Mouse (Mus musculus) hindbrain, embryonic 12.5 days (tissue): Measurements from ENCODE around the gene N6amt1. TPM values are rescaled to one million over a fixed set of nuclear protein-coding genes. Genes with fewer than 3 reads are reported as not detected.

Experiments used
- ATAC-seq: fragments of 200-750 bp; cut with Nextera tagmentation; 2 replicates; pipeline ENCODE4 v1.8.0; 2017; ENCODE audit warnings: moderate TSS enrichment; ENCODE audit not compliant: low FRiP score
- H3K27ac ChIP-seq: fragments of 300-500 bp; sonication (generic); 2 replicates; pipeline ENCODE4 v1.5.1; 2016; ENCODE audit warnings: mild to moderate bottlenecking
- H3K27me3 ChIP-seq: fragments of 300-500 bp; sonication (generic); 2 replicates; pipeline ENCODE4 v1.6.1; 2016; ENCODE audit warnings: mild to moderate bottlenecking
- H3K36me3 ChIP-seq: fragments of 300-500 bp; sonication (generic); 2 replicates; pipeline ENCODE4 v1.6.1; 2016; ENCODE audit warnings: mild to moderate bottlenecking
- H3K4me1 ChIP-seq: fragments of 300-500 bp; sonication (generic); 2 replicates; pipeline ENCODE4 v1.6.1; 2016
- H3K4me2 ChIP-seq: fragments of 300-500 bp; sonication (generic); replicated peaks from 2 replicates; pipeline ENCODE4 v1.6.1; 2016; ENCODE audit warnings: mild to moderate bottlenecking
- H3K4me3 ChIP-seq: fragments of 300-500 bp; sonication (generic); 2 replicates; pipeline ENCODE4 v1.5.1; 2016; ENCODE audit warnings: mild to moderate bottlenecking
- H3K9ac ChIP-seq: fragments of 300-500 bp; sonication (generic); 2 replicates; pipeline ENCODE4 v1.6.1; 2016; ENCODE audit warnings: mild to moderate bottlenecking, moderate library complexity
- H3K9me3 ChIP-seq: fragments of 300-500 bp; sonication (generic); replicated peaks from 2 replicates; pipeline ENCODE4 v1.6.1; 2016; ENCODE audit warnings: mild to moderate bottlenecking
- WGBS: fragments of 180-500 bp; shearing (Covaris S2); methylation state at CpG from one replicate; pipeline ENCODE4 v1.1.7; 2016; 5-methylcytosine and 5-hydroxymethylcytosine counted together
- polyA plus RNA-seq: library from polyadenylated mRNA; unstranded; fragments of >200 nt; fragmentation: Nextera tagmentation; extraction: Ambion mirVana; gene quantifications from 2 replicates; pipeline ENCODE4 v1.2.1, GENCODE M21; 2016

N6amt1 gene
- polyA plus RNA-seq, 1 experiment from 2014 or later = 17.4 TPM

GRCm38 (mm10) chr16:87348133-87348532 is 5.9 kb upstream of the N6amt1 start:
- Histone ChIP-seq H3K27ac (no peak overlapping the region), H3K4me3 (no peak overlapping the region), H3K9me3 (0 out of 2 replicates have a peak, but pooled peaks cover 4% of the 10 kb centered on the region), H3K27me3 (no peaks in the 10 kb centered on the region), H3K36me3 (no peaks in the 10 kb centered on the region), H3K4me1 (no peaks in the 10 kb centered on the region), H3K9ac (no peak overlapping the region), H3K4me2 (no peak overlapping the region)
- WGBS = 95% methylated on average over 2 of the region's 2 CpGs
- no peak for ATAC-seq

GRCm38 (mm10) chr16:87351386-87352105 is 2.4 kb upstream of the N6amt1 start:
- Histone ChIP-seq H3K9me3 (0 out of 2 replicates have a peak, but pooled peaks cover 4% of the 10 kb centered on the region), H3K27ac (no peak overlapping the region), H3K4me2 (no peak overlapping the region), H3K9ac (no peak overlapping the region), H3K4me3 (no peak overlapping the region), H3K36me3 (no peaks in the 10 kb centered on the region), H3K27me3 (no peaks in the 10 kb centered on the region), H3K4me1 (no peaks in the 10 kb centered on the region)
- WGBS = 73% methylated on average over 5 of the region's 5 CpGs
- no peak for ATAC-seq

- H3K36me3 ChIP-seq = peaks cover 11% of the 10 kb centered on the region; the same call in 1 of the 2 replicates
- 0 out of 2 replicates have a peak, but pooled peaks cover 4% of the 10 kb centered on the region for H3K9me3 ChIP-seq
- no peak overlapping the region for H3K27ac ChIP-seq
- WGBS = 95% methylated on average over 1 of the region's 1 CpGs
- H3K4me2 ChIP-seq = peak overlapping the region; percentile 50
- peak overlapping the region; percentile 81; the same call in 1 of the 2 replicates for H3K4me3 ChIP-seq
- no peak overlapping the region for H3K9ac ChIP-seq
- no peaks in the 10 kb centered on the region for H3K4me1 ChIP-seq
- no peaks in the 10 kb centered on the region for H3K27me3 ChIP-seq
- peak; percentile 24; the same call in 1 of the 2 replicates for ATAC-seq
Measured at GRCm38 (mm10) chr16:87353605-87354004, 380 bp upstream of the N6amt1 start.

- H3K27ac ChIP-seq = no peak overlapping the region
- peak overlapping the region; percentile 81 for H3K4me3 ChIP-seq
- H3K4me1 ChIP-seq = no peaks in the 10 kb centered on the region
- 84% methylated on average over 7 of the region's 7 CpGs for WGBS
- H3K9me3 ChIP-seq = 0 out of 2 replicates have a peak, but pooled peaks cover 4% of the 10 kb centered on the region
- ATAC-seq = peak; percentile 20; the same call in 1 of the 2 replicates
- peak overlapping the region; percentile 50 for H3K4me2 ChIP-seq
- peaks cover 19% of the 10 kb centered on the region; the same call in 1 of the 2 replicates for H3K36me3 ChIP-seq
- no peaks in the 10 kb centered on the region for H3K27me3 ChIP-seq
- no peak overlapping the region for H3K9ac ChIP-seq
Measured at GRCm38 (mm10) chr16:87354748-87355147, 763 bp downstream of the N6amt1 start.

GRCm38 (mm10) chr16:87360096-87360495 is 6.1 kb downstream of the N6amt1 start:
- H3K9ac ChIP-seq = no peak overlapping the region
- H3K27me3 ChIP-seq = no peaks in the 10 kb centered on the region
- H3K4me1 ChIP-seq = no peaks in the 10 kb centered on the region
- no peak for ATAC-seq
- no peaks in the 10 kb centered on the region for H3K9me3 ChIP-seq
- no peak overlapping the region for H3K4me3 ChIP-seq
- no peak overlapping the region for H3K4me2 ChIP-seq
- peaks cover 51% of the 10 kb centered on the region for H3K36me3 ChIP-seq
- no peak overlapping the region for H3K27ac ChIP-seq
- WGBS = 88% methylated on average over 6 of the region's 6 CpGs

- Histone ChIP-seq H3K4me2 (no peak overlapping the region), H3K4me3 (no peak overlapping the region), H3K9ac (no peak overlapping the region), H3K27me3 (no peaks in the 10 kb centered on the region), H3K27ac (no peak overlapping the region), H3K4me1 (no peaks in the 10 kb centered on the region), H3K9me3 (no peaks in the 10 kb centered on the region), H3K36me3 (peaks cover 44% of the 10 kb centered on the region)
- WGBS = 91% methylated on average over 4 of the region's 4 CpGs
- no peak for ATAC-seq
Measured at GRCm38 (mm10) chr16:87364231-87364630, 10.2 kb downstream of the N6amt1 start.

GRCm38 (mm10) chr16:87366035-87366434 is 12.1 kb downstream of the N6amt1 start:
- 78% methylated on average over 10 of the region's 10 CpGs for WGBS
- Histone ChIP-seq H3K36me3 (peaks cover 37% of the 10 kb centered on the region), H3K9me3 (no peaks in the 10 kb centered on the region)

GRCm38 (mm10) chr16:87366445-87366844 is 12.5 kb downstream of the N6amt1 start:
- no peaks in the 10 kb centered on the region for H3K27me3 ChIP-seq
- no peaks in the 10 kb centered on the region for H3K4me1 ChIP-seq
- WGBS = 98% methylated on average over 6 of the region's 6 CpGs
- H3K9ac ChIP-seq = no peak overlapping the region
- H3K4me3 ChIP-seq = no peak overlapping the region
- no peak overlapping the region for H3K4me2 ChIP-seq
- H3K36me3 ChIP-seq = peaks cover 37% of the 10 kb centered on the region
- H3K9me3 ChIP-seq = no peaks in the 10 kb centered on the region
- no peak for ATAC-seq
- H3K27ac ChIP-seq = no peak overlapping the region

More at GRCm38 (mm10) chr16:87366035-87366434, 12.1 kb downstream of the N6amt1 start:
- Histone ChIP-seq H3K27me3 (no peaks in the 10 kb centered on the region), H3K27ac (no peak overlapping the region), H3K4me2 (no peak overlapping the region), H3K9ac (no peak overlapping the region), H3K4me3 (no peak overlapping the region), H3K4me1 (no peaks in the 10 kb centered on the region)
- ATAC-seq = no peak

- whole genome bisulfite sequencing = 91% methylated on average over 2 of the region's 2 CpGs
- ATAC-seq = no peak
- Histone ChIP-seq H3K4me3 (no peak overlapping the region), H3K27ac (no peak overlapping the region), H3K27me3 (no peaks in the 10 kb centered on the region), H3K4me2 (no peak overlapping the region), H3K4me1 (no peaks in the 10 kb centered on the region), H3K36me3 (peaks cover 67% of the 10 kb centered on the region), H3K9ac (no peak overlapping the region), H3K9me3 (no peaks in the 10 kb centered on the region)
Measured at GRCm38 (mm10) chr16:87382996-87383395, 29.0 kb downstream of the N6amt1 start.

GRCm38 (mm10) chr16:87384366-87384765 is 30.4 kb downstream of the N6amt1 start:
- no peak overlapping the region for H3K4me2 ChIP-seq
- H3K27me3 ChIP-seq = no peaks in the 10 kb centered on the region
- H3K36me3 ChIP-seq = peaks cover 64% of the 10 kb centered on the region
- H3K27ac ChIP-seq = no peak overlapping the region
- no peak overlapping the region for H3K9ac ChIP-seq
- no peak for ATAC-seq
- no peaks in the 10 kb centered on the region for H3K9me3 ChIP-seq
- H3K4me3 ChIP-seq = no peak overlapping the region
- 80% methylated on average over 2 of the region's 2 CpGs for WGBS
- no peaks in the 10 kb centered on the region for H3K4me1 ChIP-seq

- no peak for ATAC-seq
- no peaks in the 10 kb centered on the region for H3K27me3 ChIP-seq
- peaks cover 36% of the 10 kb centered on the region for H3K36me3 ChIP-seq
- no peak overlapping the region for H3K4me3 ChIP-seq
- H3K9me3 ChIP-seq = no peaks in the 10 kb centered on the region
- no peaks in the 10 kb centered on the region for H3K4me1 ChIP-seq
- no peak overlapping the region for H3K27ac ChIP-seq
- H3K4me2 ChIP-seq = no peak overlapping the region
- 92% methylated on average over 3 of the region's 3 CpGs for WGBS
- no peak overlapping the region for H3K9ac ChIP-seq
Measured at GRCm38 (mm10) chr16:87387444-87387977, 33.5 kb downstream of the N6amt1 start.

- no peaks in the 10 kb centered on the region for H3K9me3 ChIP-seq
- H3K36me3 ChIP-seq = peaks cover 53% of the 10 kb centered on the region
- peak; percentile 83 for ATAC-seq
- H3K4me3 ChIP-seq = no peak overlapping the region
- H3K9ac ChIP-seq = no peak overlapping the region
- H3K4me1 ChIP-seq = no peaks in the 10 kb centered on the region
- no peaks in the 10 kb centered on the region for H3K27me3 ChIP-seq
- WGBS = 52% methylated on average over 16 of the region's 16 CpGs
- H3K4me2 ChIP-seq = no peak overlapping the region
- H3K27ac ChIP-seq = no peak overlapping the region
Measured at GRCm38 (mm10) chr16:87393813-87394548, 40.0 kb downstream of the N6amt1 start.
